Mouse (Mus musculus): ENCODE data around the gene Ahnak2. TPM values are rescaled to one million over a fixed set of nuclear protein-coding genes. Genes with fewer than 3 reads are reported as not detected.

The Ahnak2 gene
- total RNA-seq (2014; rRNA removed; ENCODE audit: low replicate concordance) (6.8 and 10.5 TPM in 2 replicates), polyA plus RNA-seq (2015; fragmentation: Nextera tagmentation; extraction: Ambion mirVana) (2.3 and 2.4 TPM in 2 replicates)

DNA sequence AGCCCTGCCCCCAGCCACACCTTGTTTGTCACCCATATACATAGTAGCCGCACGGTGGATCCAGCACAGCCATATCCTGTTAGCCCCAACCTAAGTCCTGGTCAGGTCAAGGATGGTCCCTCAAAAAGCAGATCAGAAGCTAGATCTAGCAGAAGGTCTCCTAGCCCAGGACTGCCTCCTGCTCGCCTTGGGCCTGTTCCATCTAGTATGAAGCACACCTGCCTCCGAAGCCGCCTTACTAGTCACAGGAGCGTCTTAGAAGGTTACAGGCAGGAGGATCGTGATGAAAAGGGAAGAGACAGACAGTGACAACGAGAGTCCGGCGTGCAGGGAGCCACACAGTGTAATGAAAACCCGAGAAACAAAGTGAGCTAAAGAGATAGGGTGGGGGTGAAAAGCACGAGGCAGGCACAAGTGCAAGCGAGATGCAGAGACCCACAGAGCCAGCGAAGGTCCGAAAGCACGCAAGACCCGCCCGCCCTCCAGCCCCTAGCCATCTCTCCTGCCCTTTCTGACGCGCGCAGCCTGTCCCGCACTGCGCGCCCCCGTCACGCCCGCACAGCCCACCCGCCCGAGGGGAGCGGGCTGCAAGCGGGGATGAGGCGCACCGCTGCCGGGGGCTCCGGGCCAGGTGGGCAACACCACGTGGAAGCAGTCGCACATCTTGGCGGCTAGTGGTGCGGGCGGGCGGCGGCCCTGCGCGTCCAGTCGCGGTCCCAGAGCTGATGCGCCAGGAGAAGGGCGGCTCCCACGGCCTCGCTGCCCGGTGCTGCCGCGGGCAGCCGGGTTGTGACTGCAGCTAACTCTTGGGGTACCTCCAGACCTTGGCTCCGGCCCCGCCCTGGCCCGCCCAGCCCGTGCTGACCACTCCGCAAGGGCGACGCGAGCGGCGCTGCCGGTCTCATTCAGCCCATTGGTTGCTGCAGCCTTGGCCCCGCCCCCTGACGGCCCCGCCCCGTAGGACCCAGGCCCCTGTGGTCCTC is at the start of gene Ahnak2:
Gene Ahnak2 (minus strand): TSS at position 794 of the 983 bp plus-strand sequence.
- DNase-seq (ENCODE audit: low spot score) = no peak
- peaks cover 18% of the 10 kb centered on the region for H3K27me3 ChIP-seq (ENCODE audit: control insufficient read depth, insufficient read depth, low read length)

GRCm38 (mm10) chr12:112851116-112851515 is 48.7 kb upstream of the Ahnak2 start:
- ATAC-seq (ENCODE audit: insufficient read depth, low read depth) (no peak), DNase-seq (ENCODE audit: low spot score) (no peak)
- Histone ChIP-seq H3K27me3 (ENCODE audit: control insufficient read depth, insufficient read depth, low read length) (0 out of 2 replicates have a peak, but pooled peaks cover 2% of the 10 kb centered on the region), H3K4me2 (ENCODE audit: low read depth, low read length) (no peak overlapping the region), H3K4me3 (ENCODE audit: low read depth, low read length) (no peak overlapping the region), H3K9me3 (replicated peaks; ENCODE audit: control insufficient read depth, low read length) (no peaks in the 10 kb centered on the region), H3K36me3 (replicated peaks; ENCODE audit: control insufficient read depth, insufficient read depth, low read length) (no peaks in the 10 kb centered on the region), H3K27ac (ENCODE audit: low read depth) (no peak overlapping the region), H3K9ac (replicated peaks; ENCODE audit: low read depth, low read length) (no peak overlapping the region), H3K4me1 (ENCODE audit: control insufficient read depth, insufficient read depth) (no peaks in the 10 kb centered on the region)
- TF ChIP-seq EP300 (IDR thresholded peaks at IDR 0.05; ENCODE audit: low read depth) (no peak), CTCF (IDR thresholded peaks at IDR 0.05; ENCODE audit: low read depth) (no peak)
- 20% methylated on average over 8 of the region's 8 CpGs for WGBS

More for the DNA sequence above, at the start of gene Ahnak2:
- WGBS = 6% methylated on average over 42 of the region's 69 CpGs
- TF ChIP-seq CTCF (IDR thresholded peaks at IDR 0.05; ENCODE audit: low read depth) = no peak
- Histone ChIP-seq H3K4me3 (ENCODE audit: low read depth, low read length) (peak within 1 kb of the TSS; percentile 54), H3K27ac (ENCODE audit: low read depth) (no peak within 1 kb of the TSS), H3K4me2 (ENCODE audit: low read depth, low read length) (peak within 1 kb of the TSS; percentile 97), H3K4me1 (ENCODE audit: control insufficient read depth, insufficient read depth) (peaks cover 10% of the 10 kb centered on the region), H3K9me3 (replicated peaks; ENCODE audit: control insufficient read depth, low read length) (no peaks in the 10 kb centered on the region), H3K36me3 (replicated peaks; ENCODE audit: control insufficient read depth, insufficient read depth, low read length) (no peaks in the 10 kb centered on the region), H3K9ac (replicated peaks; ENCODE audit: low read depth, low read length) (peak within 1 kb of the TSS; percentile 43)
- no peak for ATAC-seq (ENCODE audit: insufficient read depth, low read depth)

DNA sequence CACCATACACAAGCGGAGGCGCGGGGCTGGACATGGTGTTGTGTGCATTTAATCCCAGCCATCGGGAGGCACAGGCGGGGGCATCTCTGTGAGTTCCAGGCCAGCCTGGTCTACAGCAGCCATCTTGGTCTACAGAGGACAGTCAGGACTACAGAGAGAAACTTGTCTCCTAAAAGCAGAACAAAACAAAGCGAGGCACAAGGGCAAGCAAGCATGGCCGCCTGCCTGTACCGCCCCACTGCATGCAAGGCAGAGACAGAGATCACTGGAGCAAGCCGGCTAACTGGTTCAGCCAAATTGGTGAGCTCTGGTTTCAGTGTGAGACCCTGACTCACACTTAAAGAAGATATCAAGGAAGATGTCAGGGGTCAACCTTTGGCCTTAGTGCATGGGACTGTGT is 47.9 kb upstream of the Ahnak2 start:
- ATAC-seq (ENCODE audit: insufficient read depth, low read depth) (no peak), DNase-seq (ENCODE audit: low spot score) (no peak)
- no peak overlapping the region for H3K9ac ChIP-seq (replicated peaks; ENCODE audit: low read depth, low read length)
- no peak for TF ChIP-seq CTCF (IDR thresholded peaks at IDR 0.05; ENCODE audit: low read depth)
- TF ChIP-seq EP300 (IDR thresholded peaks at IDR 0.05; ENCODE audit: low read depth) = no peak
- H3K27ac ChIP-seq (ENCODE audit: low read depth) = no peak overlapping the region
- H3K27me3 ChIP-seq (ENCODE audit: control insufficient read depth, insufficient read depth, low read length) = 0 out of 2 replicates have a peak, but pooled peaks cover 2% of the 10 kb centered on the region
- no peaks in the 10 kb centered on the region for H3K36me3 ChIP-seq (replicated peaks; ENCODE audit: control insufficient read depth, insufficient read depth, low read length)
- 88% methylated on average over 9 of the region's 9 CpGs for WGBS
- H3K4me1 ChIP-seq (ENCODE audit: control insufficient read depth, insufficient read depth) = no peaks in the 10 kb centered on the region
- H3K4me2 ChIP-seq (ENCODE audit: low read depth, low read length) = no peak overlapping the region
- H3K9me3 ChIP-seq (replicated peaks; ENCODE audit: control insufficient read depth, low read length) = no peaks in the 10 kb centered on the region
- no peak overlapping the region for H3K4me3 ChIP-seq (ENCODE audit: low read depth, low read length)

GRCm38 (mm10) chr12:112849235-112850022 is 47.0 kb upstream of the Ahnak2 start:
- 74% methylated on average over 11 of the region's 11 CpGs for WGBS
- Histone ChIP-seq H3K27ac (ENCODE audit: low read depth) (no peak overlapping the region), H3K27me3 (ENCODE audit: control insufficient read depth, insufficient read depth, low read length) (0 out of 2 replicates have a peak, but pooled peaks cover 2% of the 10 kb centered on the region), H3K9ac (replicated peaks; ENCODE audit: low read depth, low read length) (no peak overlapping the region), H3K4me1 (ENCODE audit: control insufficient read depth, insufficient read depth) (no peaks in the 10 kb centered on the region), H3K4me3 (ENCODE audit: low read depth, low read length) (no peak overlapping the region), H3K36me3 (replicated peaks; ENCODE audit: control insufficient read depth, insufficient read depth, low read length) (no peaks in the 10 kb centered on the region), H3K9me3 (replicated peaks; ENCODE audit: control insufficient read depth, low read length) (no peaks in the 10 kb centered on the region), H3K4me2 (ENCODE audit: low read depth, low read length) (no peak overlapping the region)
- no peak for DNase-seq (ENCODE audit: low spot score)
- ATAC-seq (ENCODE audit: insufficient read depth, low read depth) = no peak
- TF ChIP-seq EP300 (IDR thresholded peaks at IDR 0.05; ENCODE audit: low read depth) (no peak), CTCF (IDR thresholded peaks at IDR 0.05; ENCODE audit: low read depth) (peak; percentile 12)

DNA sequence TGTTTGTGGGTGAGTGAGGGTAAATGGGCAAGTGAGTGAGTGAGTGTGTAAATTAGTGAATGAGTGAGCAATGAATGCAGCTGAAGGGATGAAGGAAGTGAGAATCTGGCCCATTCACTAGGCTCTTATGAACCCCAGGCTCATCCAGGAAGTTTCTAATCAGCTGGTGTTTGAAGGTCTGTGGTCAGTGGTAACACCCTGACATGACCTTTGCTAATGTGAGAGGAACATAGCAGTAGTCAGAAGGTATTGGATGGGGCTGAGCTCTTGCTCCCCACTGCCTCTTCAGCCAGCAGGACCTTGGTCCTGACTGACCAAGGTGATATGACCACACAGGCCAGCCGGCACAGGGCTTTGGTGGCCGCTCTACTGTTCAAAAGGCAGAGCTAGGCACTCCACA is 45.4 kb upstream of the Ahnak2 start:
- no peaks in the 10 kb centered on the region for H3K36me3 ChIP-seq (replicated peaks; ENCODE audit: control insufficient read depth, insufficient read depth, low read length)
- no peak overlapping the region for H3K4me3 ChIP-seq (ENCODE audit: low read depth, low read length)
- no peak for ATAC-seq (ENCODE audit: insufficient read depth, low read depth)
- TF ChIP-seq EP300 (IDR thresholded peaks at IDR 0.05; ENCODE audit: low read depth) (no peak), CTCF (IDR thresholded peaks at IDR 0.05; ENCODE audit: low read depth) (no peak)
- H3K9me3 ChIP-seq (replicated peaks; ENCODE audit: control insufficient read depth, low read length) = no peaks in the 10 kb centered on the region
- no peaks in the 10 kb centered on the region for H3K4me1 ChIP-seq (ENCODE audit: control insufficient read depth, insufficient read depth)
- no peak overlapping the region for H3K27ac ChIP-seq (ENCODE audit: low read depth)
- no peak overlapping the region for H3K9ac ChIP-seq (replicated peaks; ENCODE audit: low read depth, low read length)
- H3K4me2 ChIP-seq (ENCODE audit: low read depth, low read length) = no peak overlapping the region
- H3K27me3 ChIP-seq (ENCODE audit: control insufficient read depth, insufficient read depth, low read length) = 0 out of 2 replicates have a peak, but pooled peaks cover 2% of the 10 kb centered on the region
- no peak for DNase-seq (ENCODE audit: low spot score)
- 100% methylated on average over 2 of the region's 2 CpGs for WGBS

All from heart, postnatal 0 days (tissue).